Mouse (Mus musculus): ENCODE measurements at regions not wholly inside any gene's neighbourhood (a gene's known extent, or its start where the extent isn't known, plus 50 kb on each side); places are given as distances from the start of the nearest gene placed in this dataset.
A peak's percentile ranks its signal among the peaks of the same experiment; 100 is the strongest.

DNA sequence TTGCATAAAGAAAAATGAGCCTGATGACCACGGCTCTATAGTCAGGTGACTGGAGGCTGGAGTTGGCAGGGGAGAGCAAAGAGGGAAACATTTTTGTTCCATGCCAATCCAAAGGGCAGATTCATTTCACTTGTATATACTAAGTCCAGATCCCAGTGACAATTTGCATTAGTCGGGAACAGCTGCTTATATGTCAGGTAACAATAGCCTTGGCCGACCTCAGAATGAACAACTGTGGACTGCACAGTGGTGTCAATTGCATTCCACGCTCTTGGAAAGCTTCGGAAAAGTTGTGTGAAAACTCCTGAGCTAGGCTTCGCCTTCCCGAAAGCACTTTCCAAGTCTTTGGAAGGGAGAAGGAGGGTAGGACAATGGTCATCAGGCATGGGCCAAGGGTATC lies 419.8 kb upstream of the Smarca2 start:
- Histone ChIP-seq H3K27ac (no peak overlapping the region), H3K4me3 (no peak overlapping the region)
- DNase-seq, result no peak
- TF ChIP-seq CTCF (IDR thresholded peaks at IDR 0.05), result no peak
- intact Hi-C loops (cut with DNase I), result no loop called here

DNA sequence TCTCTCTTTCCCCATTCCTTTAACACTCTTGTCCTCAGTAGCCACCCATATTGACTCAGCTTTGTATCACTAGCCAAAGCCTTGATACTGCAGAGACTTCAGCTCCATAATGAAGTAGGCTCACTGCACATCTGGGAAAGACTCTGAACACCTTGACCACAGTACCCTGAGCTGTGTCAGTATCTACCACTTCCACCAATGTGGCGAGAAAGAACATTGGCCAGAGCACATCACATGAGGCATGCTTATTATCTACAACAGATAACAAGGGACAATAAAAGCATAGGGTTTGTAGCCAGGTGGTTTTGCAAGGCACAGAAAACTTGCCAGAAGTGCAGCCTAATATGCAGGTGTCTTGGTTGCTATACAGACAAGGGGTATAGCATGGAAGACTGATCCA lies 414.0 kb upstream of the Smarca2 start:
- intact Hi-C loops (cut with DNase I), result no loop called here
- TF ChIP-seq CTCF (IDR thresholded peaks at IDR 0.05), result no peak

DNA sequence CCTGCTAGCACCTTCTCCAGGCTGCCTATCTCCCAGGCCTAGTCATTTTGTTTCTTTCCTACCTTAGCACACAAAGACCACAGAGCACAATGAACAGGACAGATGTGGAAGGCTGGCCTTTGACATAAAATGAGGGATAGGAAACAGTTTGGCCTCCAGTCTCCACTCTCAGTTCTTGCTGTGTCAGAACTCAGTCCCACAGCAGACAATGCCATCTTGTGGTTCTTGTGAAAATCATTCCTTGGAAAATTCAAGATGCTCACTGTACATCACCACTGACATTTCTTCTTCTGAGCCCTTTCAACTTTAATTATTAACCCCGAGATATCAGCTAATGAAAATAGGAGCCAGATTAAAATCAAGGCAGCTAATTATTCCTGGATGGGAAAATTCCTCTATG lies 411.2 kb upstream of the Smarca2 start:
- no peak overlapping the region for H3K27ac ChIP-seq
- intact Hi-C loops (cut with DNase I), result no loop called here
- peak; percentile 9; the same call in 1 of the 2 replicates for TF ChIP-seq CTCF (IDR thresholded peaks at IDR 0.05)
- no peak for DNase-seq
- H3K4me3 ChIP-seq, result no peak overlapping the region

More for the DNA sequence above, 414.0 kb upstream of the Smarca2 start:
- no peak overlapping the region for H3K4me3 ChIP-seq
- no peak overlapping the region for H3K27ac ChIP-seq
- no peak for DNase-seq

DNA sequence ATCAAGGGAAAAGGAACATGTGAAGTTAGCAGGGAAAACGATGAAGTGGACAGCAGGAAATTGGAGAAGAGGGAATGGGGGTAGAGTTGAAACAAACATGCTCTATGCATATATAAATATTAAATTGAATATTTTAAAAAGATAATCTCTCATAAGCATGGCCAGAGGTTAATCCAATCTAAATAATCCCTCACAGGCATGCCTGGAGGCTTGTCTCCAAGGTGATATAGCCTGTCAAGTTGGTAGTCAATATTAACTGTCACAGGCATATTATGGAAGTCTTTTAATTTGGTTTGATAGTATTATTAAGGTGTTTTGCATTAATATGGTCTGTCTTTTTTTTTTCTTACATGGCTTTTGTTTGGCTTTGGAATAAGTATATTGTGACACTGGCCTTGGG lies 396.1 kb upstream of the Smarca2 start:
- intact Hi-C loops (cut with DNase I), result no loop called here
- TF ChIP-seq CTCF (IDR thresholded peaks at IDR 0.05), result no peak
- no peak overlapping the region for H3K4me3 ChIP-seq

DNA sequence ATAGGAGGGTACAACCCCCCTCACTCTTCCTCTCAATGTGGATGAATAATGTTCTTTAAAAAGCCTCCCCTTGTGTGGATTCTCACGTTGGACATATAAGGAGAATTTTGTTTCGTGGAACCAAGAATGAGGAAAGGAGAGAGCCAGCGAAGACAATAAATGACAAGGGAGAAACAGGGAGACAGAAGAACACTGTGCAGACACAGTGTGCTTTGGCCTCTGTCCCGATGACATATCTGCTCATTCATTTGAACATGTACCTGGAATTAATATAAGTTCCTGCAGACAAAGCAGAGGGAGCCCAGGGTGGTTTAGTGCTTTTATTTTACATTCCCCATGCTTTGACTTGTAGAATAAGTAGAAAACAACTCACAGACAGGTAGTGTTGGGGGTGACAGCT lies 370.3 kb upstream of the Smarca2 start:
- no peak for DNase-seq
- H3K4me3 ChIP-seq, result no peak overlapping the region
- no peak for TF ChIP-seq CTCF (IDR thresholded peaks at IDR 0.05)
- H3K27ac ChIP-seq, result no peak overlapping the region
- intact Hi-C loops (cut with DNase I), result no loop called here

More for the DNA sequence above, 396.1 kb upstream of the Smarca2 start:
- H3K27ac ChIP-seq, result no peak overlapping the region
- no peak for DNase-seq

DNA sequence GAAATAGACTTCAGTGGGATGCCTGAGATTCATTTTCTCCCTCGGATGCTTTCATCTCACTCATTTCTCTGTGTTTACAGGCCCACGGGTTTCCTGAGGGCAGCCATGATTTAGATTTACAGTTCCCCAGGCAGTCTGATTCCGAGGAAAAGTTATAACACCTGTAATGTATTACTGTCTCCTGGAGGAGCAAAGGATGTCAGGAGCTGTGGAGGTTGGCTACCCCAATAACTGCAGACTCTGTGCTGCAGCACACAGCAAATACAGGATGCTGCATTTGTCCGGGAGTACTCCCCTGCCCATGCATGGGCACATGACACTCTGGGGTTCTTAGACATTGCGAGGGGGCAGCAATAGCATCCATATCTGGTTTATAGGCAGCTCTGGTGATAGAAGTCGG lies 360.8 kb upstream of the Smarca2 start:
- DNase-seq, result no peak
- Histone ChIP-seq H3K4me3 (no peak overlapping the region), H3K27ac (no peak overlapping the region)
- intact Hi-C loops (cut with DNase I), result no loop called here
- no peak for TF ChIP-seq CTCF (IDR thresholded peaks at IDR 0.05)

DNA sequence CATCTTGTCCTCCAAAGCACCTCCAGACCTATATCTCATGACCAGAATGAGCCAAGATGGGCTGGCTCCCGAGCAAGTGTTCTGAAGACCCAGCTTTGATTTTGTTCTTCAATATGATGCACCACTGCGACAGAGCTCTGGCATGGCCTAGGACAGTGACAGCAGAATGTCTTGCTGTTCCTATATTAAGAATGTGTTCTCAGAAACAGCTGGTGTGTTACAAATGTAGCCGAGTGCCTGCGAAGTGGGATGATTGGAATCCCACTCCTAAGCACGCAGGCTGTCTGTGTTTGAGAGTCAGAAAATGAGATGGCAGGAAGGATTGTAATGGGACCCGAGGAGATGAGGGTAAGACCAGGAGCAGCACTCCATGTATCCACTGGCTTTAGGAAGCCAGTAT lies 355.1 kb upstream of the Smarca2 start:
- no peak for TF ChIP-seq CTCF (IDR thresholded peaks at IDR 0.05)
- Histone ChIP-seq H3K27ac (no peak overlapping the region), H3K4me3 (no peak overlapping the region)
- intact Hi-C loops (cut with DNase I), result no loop called here
- no peak for DNase-seq

DNA sequence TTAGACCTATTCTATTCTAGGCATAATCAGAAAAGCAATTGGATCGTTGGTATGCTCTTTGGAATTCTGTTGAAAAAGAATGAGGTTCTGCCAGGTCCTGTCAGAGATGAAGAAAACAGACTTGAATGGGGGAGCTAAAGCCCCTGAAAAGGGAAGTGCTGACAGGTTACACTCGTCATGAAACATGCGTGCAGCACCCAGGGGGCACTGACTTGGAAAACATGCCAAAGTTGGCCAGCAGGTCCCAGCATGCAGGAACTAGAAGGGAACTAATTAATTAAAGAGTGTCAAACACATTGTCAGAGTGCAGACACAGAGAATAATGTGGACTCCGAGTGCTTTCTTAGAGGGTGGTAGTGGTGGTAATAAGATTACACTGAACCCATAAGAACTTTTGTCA lies 346.2 kb upstream of the Smarca2 start:
- intact Hi-C loops (cut with DNase I), result no loop called here

DNA sequence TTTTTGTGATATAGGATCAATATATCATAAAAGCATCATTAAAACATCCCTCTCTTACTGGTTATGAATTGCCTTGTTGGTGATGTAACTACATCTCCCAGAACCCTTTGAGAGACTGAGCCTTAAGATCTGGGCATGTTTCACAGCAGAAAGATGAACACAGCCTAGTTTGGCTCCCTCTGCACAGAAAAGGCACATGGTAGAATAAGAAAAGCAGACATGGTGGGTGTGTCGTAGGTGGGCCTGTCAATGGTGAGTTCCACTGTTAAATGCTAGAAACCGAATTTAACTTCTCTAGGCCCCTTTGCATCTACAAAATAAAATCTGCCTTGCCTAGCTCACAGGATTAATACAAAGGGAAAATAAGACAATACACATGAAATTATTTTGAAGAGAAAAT lies 343.3 kb upstream of the Smarca2 start:
- H3K4me3 ChIP-seq, result no peak overlapping the region
- no peak overlapping the region for H3K27ac ChIP-seq
- TF ChIP-seq CTCF (IDR thresholded peaks at IDR 0.05), result no peak
- intact Hi-C loops (cut with DNase I), result no loop called here
- DNase-seq, result no peak

More for the DNA sequence above, 346.2 kb upstream of the Smarca2 start:
- Histone ChIP-seq H3K4me3 (no peak overlapping the region), H3K27ac (no peak overlapping the region)
- TF ChIP-seq CTCF (IDR thresholded peaks at IDR 0.05), result no peak
- no peak for DNase-seq

DNA sequence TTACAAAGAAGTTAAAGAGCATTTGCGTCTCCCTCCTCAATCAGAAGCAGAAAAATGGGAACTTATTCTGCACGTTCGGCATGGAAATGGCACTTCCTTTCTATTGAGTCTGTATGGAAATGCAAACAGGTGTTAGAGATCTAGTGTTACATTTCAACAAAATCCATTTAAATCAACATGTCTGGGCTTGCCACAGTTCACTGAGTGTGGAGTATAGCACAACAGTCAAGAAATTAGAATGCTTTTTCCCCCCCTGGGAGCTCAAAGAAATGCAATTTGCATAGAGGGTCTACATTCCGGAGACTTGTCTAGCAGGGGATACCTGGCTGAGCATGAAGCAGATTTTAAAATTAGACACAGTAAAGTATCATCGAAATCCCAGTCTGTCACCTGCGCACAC lies 308.5 kb upstream of the Smarca2 start:
- TF ChIP-seq CTCF (IDR thresholded peaks at IDR 0.05), result no peak
- intact Hi-C loops (cut with DNase I), result no loop called here
- DNase-seq, result no peak
- H3K4me3 ChIP-seq, result no peak overlapping the region
- H3K27ac ChIP-seq, result no peak overlapping the region

DNA sequence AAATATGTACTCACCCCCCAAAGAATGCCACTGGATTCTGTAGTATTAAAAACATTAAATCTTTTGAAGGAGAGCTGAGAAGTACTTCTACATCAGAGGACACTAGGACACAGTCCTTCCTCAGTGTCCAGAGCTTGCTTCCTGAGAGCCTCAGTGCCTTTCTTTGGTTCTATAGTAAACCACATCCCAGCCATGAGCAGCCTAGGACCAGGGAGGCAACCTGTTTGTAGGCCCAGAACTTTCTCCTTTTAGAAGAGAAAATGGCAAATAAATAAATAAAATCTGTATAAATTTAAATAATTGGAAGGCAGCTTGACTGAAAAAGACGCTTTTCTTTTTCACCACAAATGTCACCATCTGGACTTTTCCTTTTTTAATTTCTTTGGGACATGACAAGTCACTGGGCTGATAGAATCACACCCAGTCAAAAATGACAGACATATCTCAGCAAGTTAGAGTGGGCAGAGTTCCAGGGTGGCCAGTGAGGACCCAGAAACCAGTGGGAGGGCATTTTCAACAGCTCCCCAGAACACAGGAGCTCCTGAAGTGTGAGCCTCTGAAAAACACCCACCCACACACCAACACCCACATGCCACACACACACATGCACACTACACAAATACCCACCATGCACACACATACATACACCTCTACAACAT lies 296.2 kb upstream of the Smarca2 start:
- Histone ChIP-seq H3K4me3 (no peak overlapping the region), H3K27ac (no peak overlapping the region)
- TF ChIP-seq CTCF (IDR thresholded peaks at IDR 0.05), result no peak
- intact Hi-C loops (cut with DNase I), result no loop called here
- DNase-seq, result no peak

DNA sequence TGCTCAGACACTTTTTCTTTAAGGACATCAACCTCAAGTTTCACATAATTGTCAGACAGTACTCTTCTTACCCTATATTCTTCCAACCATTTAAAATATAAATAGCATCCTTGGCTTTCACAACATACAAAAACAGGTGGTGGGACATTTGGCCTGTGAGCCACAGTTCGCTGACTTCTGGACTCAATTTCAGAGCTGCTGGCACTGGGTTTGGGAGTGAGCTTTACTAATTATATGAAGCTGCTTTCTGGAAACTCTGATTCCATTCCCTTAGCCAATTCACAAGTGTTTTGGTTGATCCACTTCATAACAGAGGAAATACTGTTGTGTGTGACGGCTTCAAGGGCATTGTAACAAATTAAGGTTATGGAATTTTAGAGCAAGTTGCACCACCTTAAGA lies 285.9 kb upstream of the Smarca2 start:
- intact Hi-C loops (cut with DNase I), result no loop called here
- DNase-seq, result no peak
- no peak overlapping the region for H3K4me3 ChIP-seq
- no peak for TF ChIP-seq CTCF (IDR thresholded peaks at IDR 0.05)
- no peak overlapping the region for H3K27ac ChIP-seq

DNA sequence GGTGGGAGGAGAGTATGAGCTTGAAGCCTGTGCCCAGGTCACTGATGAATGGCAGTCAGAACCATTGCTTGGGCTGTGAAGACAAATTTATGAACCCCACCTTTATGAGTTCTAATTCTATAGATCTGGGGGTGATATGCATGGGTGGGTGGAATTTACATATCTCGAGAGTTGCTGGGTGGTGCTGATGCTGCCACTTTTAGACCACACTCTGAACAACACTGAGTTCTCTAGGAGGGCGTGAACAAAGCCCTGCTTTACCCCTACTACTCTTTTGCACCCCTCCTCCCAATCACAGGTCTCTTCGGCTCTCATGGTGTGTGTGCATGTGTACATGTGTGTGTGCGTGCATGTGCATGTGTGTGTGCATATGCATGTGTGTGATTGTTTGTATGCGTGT lies 281.2 kb upstream of the Smarca2 start:
- TF ChIP-seq CTCF (IDR thresholded peaks at IDR 0.05), result no peak
- Histone ChIP-seq H3K27ac (no peak overlapping the region), H3K4me3 (no peak overlapping the region)
- intact Hi-C loops (cut with DNase I), result no loop called here
- DNase-seq, result no peak

DNA sequence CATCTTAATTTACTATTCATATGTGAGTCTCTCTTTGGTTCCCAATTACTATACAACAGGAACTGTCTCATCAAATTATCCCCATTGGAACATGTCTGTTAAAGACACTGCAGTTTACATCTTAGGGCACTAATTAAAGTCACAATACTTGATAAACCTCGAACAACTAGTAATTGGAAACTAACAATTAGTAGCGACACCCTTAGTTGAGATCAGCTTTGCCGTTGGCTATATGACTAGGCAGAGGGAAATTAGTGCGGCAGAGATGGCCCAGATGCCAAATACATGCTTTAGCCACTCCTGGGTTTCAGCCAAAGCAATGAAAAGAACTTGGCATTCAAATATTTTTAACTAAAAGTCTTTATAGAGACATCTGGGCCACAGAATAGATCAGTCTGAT lies 265.7 kb upstream of the Smarca2 start:
- Histone ChIP-seq H3K4me3 (no peak overlapping the region), H3K27ac (no peak overlapping the region)
- no peak for DNase-seq
- intact Hi-C loops (cut with DNase I), result no loop called here
- no peak for TF ChIP-seq CTCF (IDR thresholded peaks at IDR 0.05)
